Mouse (Mus musculus): ENCODE measurements around the gene Tpd52l2. TPM values are rescaled to one million over a fixed set of nuclear protein-coding genes. Genes with fewer than 3 reads are reported as not detected.

Tpd52l2 gene
- total and polyA plus RNA-seq, 2 experiments: 18.8 to 27.1 TPM

DNA sequence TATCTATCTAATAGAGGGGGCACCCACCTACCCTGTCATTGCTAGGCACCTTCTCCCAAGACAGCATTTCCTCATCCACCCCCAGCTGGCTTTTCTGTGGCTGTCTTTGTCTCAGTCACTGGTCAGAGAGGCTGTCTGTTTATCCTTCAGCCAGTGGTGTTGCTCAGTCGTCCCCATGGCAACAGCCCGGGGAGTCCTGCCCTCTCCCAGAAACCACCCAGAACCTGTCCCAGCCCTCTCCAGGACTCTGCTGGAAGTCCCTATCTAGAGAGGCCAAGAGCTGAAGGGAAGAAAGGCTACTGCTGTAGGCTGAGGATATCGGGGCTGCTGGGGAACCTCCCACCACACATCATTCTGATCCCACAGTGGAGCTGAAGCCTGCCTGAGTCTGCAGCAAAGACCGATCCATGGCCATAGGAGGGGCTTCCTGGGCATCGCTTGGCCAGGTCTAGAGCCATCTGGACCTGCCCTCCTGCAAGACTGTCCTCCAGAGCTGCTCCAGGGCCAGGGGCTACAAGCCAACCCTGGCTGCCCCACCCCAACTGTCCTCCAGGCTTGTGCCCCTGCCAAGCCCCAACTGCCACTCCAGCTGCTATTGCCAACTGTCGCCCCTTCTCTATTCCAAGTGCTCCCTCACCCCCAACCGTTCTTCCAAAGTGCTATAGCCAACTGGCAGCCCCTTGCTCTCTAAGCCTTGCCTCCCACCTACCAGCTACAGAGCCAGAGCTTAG, 33.8 kb upstream of the Tpd52l2 start:
- H3K4me3 ChIP-seq (ENCODE audit: insufficient read depth, low read depth, low read length): no peak overlapping the region
- TF ChIP-seq POLR2A (IDR thresholded peaks at IDR 0.05; ENCODE audit: extremely low read depth, insufficient read depth, low read length) (no peak), CTCF (IDR thresholded peaks at IDR 0.05; ENCODE audit: low read depth, low read length) (no peak)
- H3K79me2 ChIP-seq (ENCODE audit: control insufficient read depth, insufficient read depth, low read length): no peaks in the 10 kb centered on the region
- 52% methylated on average over 7 of the region's 7 CpGs for WGBS
- DNase-seq (ENCODE audit: extremely low read depth, low read depth, low spot score): no peak
- no peak overlapping the region for H3K9ac ChIP-seq (ENCODE audit: low read depth, low read length)
- no peaks in the 10 kb centered on the region for H3K27me3 ChIP-seq (ENCODE audit: control insufficient read depth, insufficient read depth, low read length)
- no peaks in the 10 kb centered on the region for H3K36me3 ChIP-seq (ENCODE audit: control insufficient read depth, insufficient read depth, low read length)
- H3K27ac ChIP-seq (replicated peaks; ENCODE audit: insufficient read depth, low read depth, low read length): no peak overlapping the region
- 0 out of 2 replicates have a peak, but pooled peaks cover 6% of the 10 kb centered on the region for H3K4me1 ChIP-seq (ENCODE audit: control insufficient read depth, insufficient read depth, low read length)

DNA sequence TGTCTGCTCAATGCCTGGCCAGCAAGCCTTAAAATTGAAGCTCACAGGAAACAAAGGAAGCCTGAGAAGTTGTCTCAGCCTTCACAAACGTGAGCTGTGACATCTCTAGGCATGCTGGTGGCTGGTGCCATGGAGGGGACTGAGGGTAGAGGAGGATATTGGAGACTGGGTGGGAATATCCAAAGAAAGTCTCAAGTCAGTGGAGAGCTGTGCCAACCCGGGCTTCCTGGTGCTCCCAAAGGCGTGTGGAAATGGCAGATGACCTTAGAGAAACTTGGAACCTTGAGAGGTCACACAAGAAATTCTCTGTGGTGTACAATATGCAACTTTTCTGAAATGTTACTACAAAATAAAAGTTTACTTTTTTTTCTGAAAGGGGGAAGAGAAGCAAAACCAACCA, 31.5 kb upstream of the Tpd52l2 start:
- Histone ChIP-seq H3K36me3 (ENCODE audit: control insufficient read depth, insufficient read depth, low read length) (no peaks in the 10 kb centered on the region), H3K9ac (ENCODE audit: low read depth, low read length) (no peak overlapping the region), H3K4me3 (ENCODE audit: insufficient read depth, low read depth, low read length) (no peak overlapping the region), H3K4me1 (ENCODE audit: control insufficient read depth, insufficient read depth, low read length) (0 out of 2 replicates have a peak, but pooled peaks cover 6% of the 10 kb centered on the region), H3K27ac (replicated peaks; ENCODE audit: insufficient read depth, low read depth, low read length) (no peak overlapping the region), H3K27me3 (ENCODE audit: control insufficient read depth, insufficient read depth, low read length) (no peaks in the 10 kb centered on the region), H3K79me2 (ENCODE audit: control insufficient read depth, insufficient read depth, low read length) (no peaks in the 10 kb centered on the region)
- no peak for DNase-seq (ENCODE audit: extremely low read depth, low read depth, low spot score)
- 62% methylated on average over 3 of the region's 3 CpGs for WGBS
- TF ChIP-seq POLR2A (IDR thresholded peaks at IDR 0.05; ENCODE audit: extremely low read depth, insufficient read depth, low read length) (no peak), CTCF (IDR thresholded peaks at IDR 0.05; ENCODE audit: low read depth, low read length) (no peak)

DNA sequence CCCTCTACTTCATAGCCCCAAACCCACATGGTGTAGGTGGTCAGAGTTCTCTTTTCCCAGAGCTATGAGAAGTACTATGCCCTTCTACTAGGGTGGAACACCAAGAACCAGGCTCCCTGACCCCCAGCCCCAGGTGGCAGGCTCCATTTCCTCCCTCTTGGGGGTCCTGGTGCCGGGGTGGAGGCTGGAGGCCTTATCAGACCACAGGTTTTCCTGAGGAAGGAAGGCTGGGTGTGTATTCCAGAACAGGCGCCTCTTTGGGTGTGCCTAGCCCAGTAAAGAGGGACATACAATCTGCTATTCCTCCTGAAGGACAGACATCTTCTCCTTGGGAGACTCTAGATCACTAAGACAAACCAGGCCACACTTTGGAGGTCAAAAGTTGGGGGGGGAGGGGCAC, 26.7 kb upstream of the Tpd52l2 start:
- Histone ChIP-seq H3K79me2 (ENCODE audit: control insufficient read depth, insufficient read depth, low read length) (no peaks in the 10 kb centered on the region), H3K9ac (ENCODE audit: low read depth, low read length) (no peak overlapping the region), H3K36me3 (ENCODE audit: control insufficient read depth, insufficient read depth, low read length) (no peaks in the 10 kb centered on the region), H3K27me3 (ENCODE audit: control insufficient read depth, insufficient read depth, low read length) (no peaks in the 10 kb centered on the region), H3K4me3 (ENCODE audit: insufficient read depth, low read depth, low read length) (no peak overlapping the region), H3K4me1 (ENCODE audit: control insufficient read depth, insufficient read depth, low read length) (peaks cover 4% of the 10 kb centered on the region; the same call in 1 of the 2 replicates), H3K27ac (replicated peaks; ENCODE audit: insufficient read depth, low read depth, low read length) (peak overlapping the region; percentile 56)
- DNase-seq (ENCODE audit: extremely low read depth, low read depth, low spot score): no peak
- TF ChIP-seq CTCF (IDR thresholded peaks at IDR 0.05; ENCODE audit: low read depth, low read length): no peak
- TF ChIP-seq POLR2A (IDR thresholded peaks at IDR 0.05; ENCODE audit: extremely low read depth, insufficient read depth, low read length): no peak
- 62% methylated on average over 2 of the region's 2 CpGs for WGBS

DNA sequence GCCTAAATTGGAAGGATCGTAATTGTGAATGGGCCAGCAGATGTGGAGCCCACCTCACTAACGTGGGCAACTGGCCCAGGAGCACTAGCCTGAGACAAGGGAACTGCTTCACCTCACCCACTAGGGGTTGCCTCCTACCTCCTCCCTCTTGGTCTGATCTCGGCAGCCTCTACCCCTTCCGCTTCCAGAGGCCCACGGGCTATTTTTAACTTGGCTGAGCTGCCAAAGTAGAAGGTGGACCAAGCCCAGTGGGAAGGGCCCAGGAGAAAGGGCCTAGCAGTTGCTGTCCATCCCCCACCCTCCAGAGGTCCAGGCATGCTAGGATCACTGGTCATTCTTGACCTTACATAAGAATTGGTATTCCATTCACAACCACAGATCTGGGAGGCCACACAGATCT, 25.7 kb upstream of the Tpd52l2 start:
- no peak for TF ChIP-seq POLR2A (IDR thresholded peaks at IDR 0.05; ENCODE audit: extremely low read depth, insufficient read depth, low read length)
- peak overlapping the region; percentile 56; the same call in 1 of the 2 replicates for H3K27ac ChIP-seq (replicated peaks; ENCODE audit: insufficient read depth, low read depth, low read length)
- 75% methylated on average over 5 of the region's 5 CpGs for WGBS
- H3K36me3 ChIP-seq (ENCODE audit: control insufficient read depth, insufficient read depth, low read length): no peaks in the 10 kb centered on the region
- no peaks in the 10 kb centered on the region for H3K79me2 ChIP-seq (ENCODE audit: control insufficient read depth, insufficient read depth, low read length)
- H3K27me3 ChIP-seq (ENCODE audit: control insufficient read depth, insufficient read depth, low read length): no peaks in the 10 kb centered on the region
- H3K4me1 ChIP-seq (ENCODE audit: control insufficient read depth, insufficient read depth, low read length): peaks cover 4% of the 10 kb centered on the region; the same call in 1 of the 2 replicates
- DNase-seq (ENCODE audit: extremely low read depth, low read depth, low spot score): no peak
- no peak overlapping the region for H3K4me3 ChIP-seq (ENCODE audit: insufficient read depth, low read depth, low read length)
- H3K9ac ChIP-seq (ENCODE audit: low read depth, low read length): no peak overlapping the region

DNA sequence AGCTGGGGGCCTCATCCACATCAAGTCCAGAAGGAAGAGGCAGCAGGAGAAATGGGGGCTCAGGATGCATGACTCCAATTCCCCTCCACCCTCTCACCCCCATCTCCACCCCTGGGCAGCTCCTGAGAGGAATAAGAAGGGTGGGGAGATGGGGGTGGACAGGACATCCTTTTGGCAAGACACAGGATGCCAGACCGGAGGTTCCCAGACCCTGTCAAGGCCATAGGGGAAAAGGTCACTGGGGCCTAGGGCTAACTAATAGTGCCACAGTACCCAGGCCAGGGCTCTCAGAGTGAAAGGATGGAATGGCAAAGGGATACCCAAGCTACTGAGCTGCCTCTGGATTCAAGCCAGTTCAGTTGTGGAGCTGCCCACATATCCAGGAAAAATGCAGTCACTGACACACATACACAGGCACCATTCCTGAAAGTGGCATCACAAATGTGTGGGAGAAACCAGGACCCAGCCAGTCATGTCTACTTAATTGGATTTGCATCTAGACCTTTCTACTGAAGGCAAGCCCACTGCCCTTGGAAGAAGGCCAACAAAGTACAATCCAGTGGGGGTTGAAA, 24.6 kb upstream of the Tpd52l2 start:
- H3K27ac ChIP-seq (replicated peaks; ENCODE audit: insufficient read depth, low read depth, low read length): peak overlapping the region; percentile 69
- TF ChIP-seq POLR2A (IDR thresholded peaks at IDR 0.05; ENCODE audit: extremely low read depth, insufficient read depth, low read length): no peak
- no peak for TF ChIP-seq CTCF (IDR thresholded peaks at IDR 0.05; ENCODE audit: low read depth, low read length)
- 50% methylated on average over 1 of the region's 1 CpGs for WGBS

DNA sequence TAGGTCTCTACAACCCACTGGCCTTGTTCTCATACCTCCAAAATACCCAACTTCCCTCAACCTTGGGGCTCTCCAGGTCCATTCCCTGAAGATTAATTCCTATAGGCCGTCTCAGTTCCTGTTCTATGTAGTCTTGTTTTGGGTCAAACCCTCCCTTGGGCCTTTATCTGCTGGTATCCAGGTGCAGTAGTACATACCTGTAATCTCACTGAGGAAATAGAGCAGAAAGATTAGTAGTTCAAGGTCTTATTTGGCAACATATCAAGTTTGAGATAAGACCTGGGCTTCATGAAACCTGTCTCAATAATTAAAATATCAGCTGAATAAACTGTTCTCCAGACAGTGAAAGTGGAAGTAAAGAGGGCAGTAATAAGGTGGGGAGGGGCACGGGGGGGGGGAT, 13.8 kb upstream of the Tpd52l2 start:
- H3K9ac ChIP-seq (ENCODE audit: low read depth, low read length): 0 out of 2 replicates have a peak overlapping the region, but pooled peaks have one; percentile 31
- 51% methylated on average over 2 of the region's 2 CpGs for WGBS
- peaks cover 4% of the 10 kb centered on the region; the same call in 1 of the 2 replicates for H3K4me1 ChIP-seq (ENCODE audit: control insufficient read depth, insufficient read depth, low read length)

More for the DNA sequence above, 24.6 kb upstream of the Tpd52l2 start:
- DNase-seq (ENCODE audit: extremely low read depth, low read depth, low spot score): no peak
- peaks cover 4% of the 10 kb centered on the region; the same call in 1 of the 2 replicates for H3K4me1 ChIP-seq (ENCODE audit: control insufficient read depth, insufficient read depth, low read length)
- H3K9ac ChIP-seq (ENCODE audit: low read depth, low read length): no peak overlapping the region
- H3K4me3 ChIP-seq (ENCODE audit: insufficient read depth, low read depth, low read length): no peak overlapping the region
- no peaks in the 10 kb centered on the region for H3K36me3 ChIP-seq (ENCODE audit: control insufficient read depth, insufficient read depth, low read length)
- H3K79me2 ChIP-seq (ENCODE audit: control insufficient read depth, insufficient read depth, low read length): no peaks in the 10 kb centered on the region
- no peaks in the 10 kb centered on the region for H3K27me3 ChIP-seq (ENCODE audit: control insufficient read depth, insufficient read depth, low read length)

More for the DNA sequence above, 13.8 kb upstream of the Tpd52l2 start:
- Histone ChIP-seq H3K27me3 (ENCODE audit: control insufficient read depth, insufficient read depth, low read length) (no peaks in the 10 kb centered on the region), H3K4me3 (ENCODE audit: insufficient read depth, low read depth, low read length) (no peak overlapping the region; the same call in 1 of the 2 replicates), H3K36me3 (ENCODE audit: control insufficient read depth, insufficient read depth, low read length) (no peaks in the 10 kb centered on the region), H3K79me2 (ENCODE audit: control insufficient read depth, insufficient read depth, low read length) (no peaks in the 10 kb centered on the region), H3K27ac (replicated peaks; ENCODE audit: insufficient read depth, low read depth, low read length) (peak overlapping the region; percentile 55)
- DNase-seq (ENCODE audit: extremely low read depth, low read depth, low spot score): peak; percentile 9
- TF ChIP-seq CTCF (IDR thresholded peaks at IDR 0.05; ENCODE audit: low read depth, low read length) (no peak), POLR2A (IDR thresholded peaks at IDR 0.05; ENCODE audit: extremely low read depth, insufficient read depth, low read length) (no peak)

All from liver, adult 2 months (tissue).